Mouse (Mus musculus) heart, postnatal 14 days (tissue): Measurements from ENCODE around the gene Tmem116. TPM values are rescaled to one million over a fixed set of nuclear protein-coding genes. Genes with fewer than 3 reads are reported as not detected.

ENCODE experiments used
- total RNA-seq, 2 experiments: library from RNA; stranded (reverse); gene quantifications; 2 replicates each; pipeline ENCODE4 v1.2.3; 2021

Gene Tmem116
- total RNA-seq, 2 experiments from 2014 or later: 8.4 to 9.4 TPM

Other genes with a start within 250 kb of the Tmem116 start
- 100 to 1,000 TPM; 556 to 621 TPM for gene Rpl6, start 247.4 kb upstream of the Tmem116 start, total RNA-seq
- gene Hectd4, start 231.7 kb upstream of the Tmem116 start, total RNA-seq: 10 to 100 TPM; 25.1 to 27.6 TPM
- 10 to 100 TPM; 50.3 to 55.4 TPM for gene Trafd1, start 66.3 kb upstream of the Tmem116 start, total RNA-seq
- 10 to 100 TPM; 20.6 to 21.5 TPM for gene Naa25, start 54.0 kb upstream of the Tmem116 start, total RNA-seq
- 10 to 100 TPM; 84.7 to 93.4 TPM for gene Erp29, start 613 bp downstream of the Tmem116 start, total RNA-seq
- not detected for gene Adam1b, start 51.5 kb downstream of the Tmem116 start, total RNA-seq
- 1 to 10 TPM; 3.4 to 3.5 TPM for gene Adam1a, start 93.6 kb downstream of the Tmem116 start, total RNA-seq
- gene Gm42878, start 93.6 kb downstream of the Tmem116 start, total RNA-seq: not detected
- gene Mapkapk5, start 94.0 kb downstream of the Tmem116 start, total RNA-seq: 10 to 100 TPM; 60.7 to 61.7 TPM
- gene Aldh2, start 141.9 kb downstream of the Tmem116 start, total RNA-seq: 100 to 1,000 TPM; 133 to 162 TPM
- 10 to 100 TPM; 39.8 to 41.0 TPM for gene Acad12, start 167.0 kb downstream of the Tmem116 start, total RNA-seq
- 10 to 100 TPM; 14.0 to 15.4 TPM for gene Acad10, start 208.6 kb downstream of the Tmem116 start, total RNA-seq
- 10 to 100 TPM; 26.7 to 27.6 TPM for gene Brap, start 208.7 kb downstream of the Tmem116 start, total RNA-seq